Mouse (Mus musculus): ENCODE results near the gene Ugt2b1. TPM values are rescaled to one million over a fixed set of nuclear protein-coding genes. Genes with fewer than 3 reads are reported as not detected.

The Ugt2b1 gene
- polyA plus RNA-seq (2015; fragmentation: Illumina TruSeq; extraction: RNeasy Lipid Tissue Mini Kit (QIAGEN cat#74804); ENCODE audit: low read depth, low replicate concordance): not detected

GRCm38 (mm10) chr5:86926426-86926825 lies at the start of gene Ugt2b1:
Ugt2b1 (minus strand) TSS chr5:86926530.

GRCm38 (mm10) chr5:86906758-86907157 lies 19.6 kb downstream of the Ugt2b1 start, which contains the start of gene Ugt2b34:
Ugt2b34 (minus strand) TSS chr5:86906937.

Other genes with a start within 250 kb of the Ugt2b1 start
- not detected for gene Tmprss11e, start 180.7 kb downstream of the Ugt2b1 start, polyA plus RNA-seq (2015; fragmentation: Illumina TruSeq; extraction: RNeasy Lipid Tissue Mini Kit (QIAGEN cat#74804); ENCODE audit: low read depth, low replicate concordance)
- gene Ythdc1, start 122.3 kb downstream of the Ugt2b1 start, polyA plus RNA-seq (2015; fragmentation: Illumina TruSeq; extraction: RNeasy Lipid Tissue Mini Kit (QIAGEN cat#74804); ENCODE audit: low read depth, low replicate concordance): 58.6 TPM
- gene Ugt2b34, start 19.6 kb downstream of the Ugt2b1 start, polyA plus RNA-seq (2015; fragmentation: Illumina TruSeq; extraction: RNeasy Lipid Tissue Mini Kit (QIAGEN cat#74804); ENCODE audit: low read depth, low replicate concordance): not detected
- gene Ugt2b35, start 74.3 kb upstream of the Ugt2b1 start, polyA plus RNA-seq (2015; fragmentation: Illumina TruSeq; extraction: RNeasy Lipid Tissue Mini Kit (QIAGEN cat#74804); ENCODE audit: low read depth, low replicate concordance): not detected
- gene Ugt2b36, start 166.0 kb upstream of the Ugt2b1 start, polyA plus RNA-seq (2015; fragmentation: Illumina TruSeq; extraction: RNeasy Lipid Tissue Mini Kit (QIAGEN cat#74804); ENCODE audit: low read depth, low replicate concordance): not detected
- not detected for gene Ugt2b5, start 213.8 kb upstream of the Ugt2b1 start, polyA plus RNA-seq (2015; fragmentation: Illumina TruSeq; extraction: RNeasy Lipid Tissue Mini Kit (QIAGEN cat#74804); ENCODE audit: low read depth, low replicate concordance)